In genomic region chr17:15498753-15499113, GRCm38 (mm10) we compare ENCODE assay signal across 8 mouse cellular contexts. TPM values are rescaled to one million over a fixed set of nuclear protein-coding genes. Genes with fewer than 3 reads are reported as not detected.
DNase-seq lines count a peak whose midpoint lies in the region; ATAC-seq lines count a peak whose summit lies in the region.

No protein-coding gene starts in this region.

- H3K27ac ChIP-seq in lung, embryonic 15.5 days, result peak overlapping the region; percentile 95
- no peak overlapping the region for H3K27ac ChIP-seq in embryonic facial prominence, embryonic 11.5 days (replicated peaks; ENCODE audit: low read depth, low read length)
- peak overlapping the region; percentile 96 for H3K27ac ChIP-seq in hindbrain, embryonic 13.5 days
- peak overlapping the region; percentile 89 for H3K27ac ChIP-seq in midbrain, embryonic 14.5 days (replicated peaks; ENCODE audit: low read depth, low read length)

- 36% methylated on average over 7 of the region's 7 CpGs for WGBS in lung, embryonic 15.5 days
- 38% methylated on average over 7 of the region's 7 CpGs for WGBS in embryonic facial prominence, embryonic 11.5 days
- WGBS in hindbrain, embryonic 13.5 days, result 43% methylated on average over 7 of the region's 7 CpGs
- 46% methylated on average over 7 of the region's 7 CpGs for WGBS in midbrain, embryonic 14.5 days

- no peak for ATAC-seq in lung, embryonic 15.5 days (ENCODE audit: borderline replicate concordance, extremely low read depth, low FRiP score, low TSS enrichment)
- no peak for ATAC-seq in embryonic facial prominence, embryonic 11.5 days (replicated peaks; ENCODE audit: insufficient number of reproducible peaks, low FRiP score, low TSS enrichment, low read depth)
- ATAC-seq in hindbrain, embryonic 13.5 days (ENCODE audit: low FRiP score), result no peak
- ATAC-seq in midbrain, embryonic 14.5 days (ENCODE audit: low FRiP score, low TSS enrichment), result no peak
- ATAC-seq in monocyte, adult 5-6 weeks (replicated peaks; ENCODE audit: insufficient number of reproducible peaks, low FRiP score, low TSS enrichment, poor library complexity, severe bottlenecking), result no peak

- H3K4me2 ChIP-seq in lung, embryonic 15.5 days, result peak overlapping the region; percentile 79
- peak overlapping the region; percentile 63 for H3K4me2 ChIP-seq in embryonic facial prominence, embryonic 11.5 days (ENCODE audit: low read depth, low read length)
- H3K4me2 ChIP-seq in hindbrain, embryonic 13.5 days, result peak overlapping the region; percentile 93
- H3K4me2 ChIP-seq in midbrain, embryonic 14.5 days (ENCODE audit: low read length), result peak overlapping the region; percentile 96

- peak overlapping the region; percentile 93 for H3K4me3 ChIP-seq in lung, embryonic 15.5 days
- H3K4me3 ChIP-seq in embryonic facial prominence, embryonic 11.5 days (ENCODE audit: low read depth, low read length), result peak overlapping the region; percentile 83
- H3K4me3 ChIP-seq in hindbrain, embryonic 13.5 days, result peak overlapping the region; percentile 95
- peak overlapping the region; percentile 81 for H3K4me3 ChIP-seq in midbrain, embryonic 14.5 days (replicated peaks; ENCODE audit: low read depth, low read length)

- peaks cover 34% of the 10 kb centered on the region for H3K4me1 ChIP-seq in lung, embryonic 15.5 days
- H3K4me1 ChIP-seq in embryonic facial prominence, embryonic 11.5 days (ENCODE audit: control insufficient read depth, insufficient read depth, low read length), result no peaks in the 10 kb centered on the region
- H3K4me1 ChIP-seq in hindbrain, embryonic 13.5 days (replicated peaks), result peaks cover 42% of the 10 kb centered on the region
- peaks cover 33% of the 10 kb centered on the region for H3K4me1 ChIP-seq in midbrain, embryonic 14.5 days (ENCODE audit: control insufficient read depth, insufficient read depth, low read length)

- H3K27me3 ChIP-seq in lung, embryonic 15.5 days, result no peaks in the 10 kb centered on the region
- no peaks in the 10 kb centered on the region for H3K27me3 ChIP-seq in embryonic facial prominence, embryonic 11.5 days (ENCODE audit: control insufficient read depth, insufficient read depth, low read length)
- no peaks in the 10 kb centered on the region for H3K27me3 ChIP-seq in hindbrain, embryonic 13.5 days
- H3K27me3 ChIP-seq in midbrain, embryonic 14.5 days (ENCODE audit: control insufficient read depth, insufficient read depth, low read length), result no peaks in the 10 kb centered on the region

- peaks cover 10% of the 10 kb centered on the region for H3K36me3 ChIP-seq in lung, embryonic 15.5 days
- no peaks in the 10 kb centered on the region; the same call in 1 of the 2 replicates for H3K36me3 ChIP-seq in embryonic facial prominence, embryonic 11.5 days (replicated peaks; ENCODE audit: control insufficient read depth, insufficient read depth, low read depth, low read length)
- H3K36me3 ChIP-seq in hindbrain, embryonic 13.5 days, result peaks cover 18% of the 10 kb centered on the region
- peaks cover 31% of the 10 kb centered on the region for H3K36me3 ChIP-seq in midbrain, embryonic 14.5 days (ENCODE audit: control insufficient read depth, insufficient read depth, low read length)

- no peak for DNase-seq in lung, postnatal 25 days (ENCODE audit: low spot score)
- DNase-seq in embryonic facial prominence, embryonic 11.5 days (ENCODE audit: low spot score), result no peak
- DNase-seq in midbrain, embryonic 14.5 days, result no peak
- DNase-seq in thymus, postnatal 25 days, result no peak
- DNase-seq in embryo, embryonic 11 days, result no peak

- no peaks in the 10 kb centered on the region for H3K9me3 ChIP-seq in lung, embryonic 15.5 days
- no peaks in the 10 kb centered on the region for H3K9me3 ChIP-seq in embryonic facial prominence, embryonic 11.5 days (replicated peaks; ENCODE audit: control insufficient read depth, low read length)
- no peaks in the 10 kb centered on the region for H3K9me3 ChIP-seq in hindbrain, embryonic 13.5 days
- no peaks in the 10 kb centered on the region for H3K9me3 ChIP-seq in midbrain, embryonic 14.5 days (ENCODE audit: control insufficient read depth, low read length)

- H3K9ac ChIP-seq in lung, embryonic 15.5 days, result peak overlapping the region; percentile 80; the same call in 1 of the 2 replicates
- peak overlapping the region; percentile 14; the same call in 1 of the 2 replicates for H3K9ac ChIP-seq in embryonic facial prominence, embryonic 11.5 days (replicated peaks; ENCODE audit: low read length)
- peak overlapping the region; percentile 86 for H3K9ac ChIP-seq in hindbrain, embryonic 13.5 days
- peak overlapping the region; percentile 75; the same call in 1 of the 2 replicates for H3K9ac ChIP-seq in midbrain, embryonic 14.5 days (replicated peaks; ENCODE audit: low read length)

RNA-seq across cellular contexts. Expression of gene Psmb1, which starts 0.8 kb away (rescaled TPM):
- polyA plus RNA-seq in lung, embryonic 15.5 days (2015; fragmentation: Nextera tagmentation; extraction: Ambion mirVana), result 262 and 270 TPM in 2 replicates
- polyA plus RNA-seq in embryonic facial prominence, embryonic 11.5 days (2014; fragmentation: Nextera tagmentation; extraction: Ambion mirVana), result 283 and 286 TPM in 2 replicates
- polyA plus RNA-seq in hindbrain, embryonic 13.5 days (2015; fragmentation: Nextera tagmentation; extraction: Ambion mirVana), result 264 and 265 TPM in 2 replicates
- 255 and 268 TPM in 2 replicates for polyA plus RNA-seq in midbrain, embryonic 14.5 days (2014; fragmentation: Nextera tagmentation; extraction: Ambion mirVana)
- total RNA-seq in monocyte, adult 5-6 weeks (2017), result 173 to 199 TPM (median 192 TPM) in 3 replicates

RNA-seq across cellular contexts. Expression of gene Tbp, which starts 1.0 kb away (rescaled TPM):
- polyA plus RNA-seq in lung, embryonic 15.5 days (2015; fragmentation: Nextera tagmentation; extraction: Ambion mirVana), result 46.5 and 48.7 TPM in 2 replicates
- 64.0 and 68.1 TPM in 2 replicates for polyA plus RNA-seq in embryonic facial prominence, embryonic 11.5 days (2014; fragmentation: Nextera tagmentation; extraction: Ambion mirVana)
- polyA plus RNA-seq in hindbrain, embryonic 13.5 days (2015; fragmentation: Nextera tagmentation; extraction: Ambion mirVana), result 57.3 and 62.7 TPM in 2 replicates
- polyA plus RNA-seq in midbrain, embryonic 14.5 days (2014; fragmentation: Nextera tagmentation; extraction: Ambion mirVana), result 64.6 and 70.9 TPM in 2 replicates
- 32.7 to 62.0 TPM (median 39.8 TPM) in 3 replicates for total RNA-seq in monocyte, adult 5-6 weeks (2017)

RNA-seq across cellular contexts. Expression of gene Pdcd2, which starts 28.4 kb away (rescaled TPM):
- 36.5 and 41.0 TPM in 2 replicates for polyA plus RNA-seq in lung, embryonic 15.5 days (2015; fragmentation: Nextera tagmentation; extraction: Ambion mirVana)
- 57.2 and 64.2 TPM in 2 replicates for polyA plus RNA-seq in embryonic facial prominence, embryonic 11.5 days (2014; fragmentation: Nextera tagmentation; extraction: Ambion mirVana)
- 70.9 and 76.3 TPM in 2 replicates for polyA plus RNA-seq in hindbrain, embryonic 13.5 days (2015; fragmentation: Nextera tagmentation; extraction: Ambion mirVana)
- polyA plus RNA-seq in midbrain, embryonic 14.5 days (2014; fragmentation: Nextera tagmentation; extraction: Ambion mirVana), result 66.4 and 70.8 TPM in 2 replicates
- total RNA-seq in monocyte, adult 5-6 weeks (2017), result 41.3 to 60.1 TPM (median 53.8 TPM) in 3 replicates

Comparison
In these comparisons a context has a peak if more than half of its experiments do, and no peak if none do; other contexts are left out.
1. H3K9ac ChIP-seq: peak in every context shown above with its lines; median percentile 86 in hindbrain, embryonic 13.5 days; 80 in lung, embryonic 15.5 days; 75 in midbrain, embryonic 14.5 days; 14 in embryonic facial prominence, embryonic 11.5 days.